Mouse (Mus musculus) intestine, postnatal 0 days (tissue): ENCODE results near the gene Uvrag. TPM values are rescaled to one million over a fixed set of nuclear protein-coding genes. Genes with fewer than 3 reads are reported as not detected.

ENCODE experiments used
- ATAC-seq: fragments of 200-750 bp; cut with Nextera tagmentation; 2 replicates; pipeline ENCODE4 v1.8.0; 2017; ENCODE audit warnings: mild to moderate bottlenecking, moderate TSS enrichment, moderate library complexity
- H3K27ac ChIP-seq: fragments of 300-500 bp; sonication (generic); 2 replicates; pipeline ENCODE4 v1.5.1; 2014; ENCODE audit warnings: mild to moderate bottlenecking, low read depth, low read length, moderate library complexity
- H3K27me3 ChIP-seq: fragments of 300-500 bp; sonication (generic); replicated peaks from 2 replicates; pipeline ENCODE4 v1.6.1; 2014; ENCODE audit warnings: low read length, mixed read lengths; ENCODE audit not compliant: control insufficient read depth, insufficient read depth
- H3K36me3 ChIP-seq: fragments of 300-500 bp; sonication (generic); 2 replicates; pipeline ENCODE4 v1.6.1; 2014; ENCODE audit warnings: mild to moderate bottlenecking, moderate library complexity; ENCODE audit not compliant: control insufficient read depth, insufficient read depth
- H3K4me1 ChIP-seq: fragments of 300-500 bp; sonication (generic); replicated peaks from 2 replicates; pipeline ENCODE4 v1.6.1; 2014; ENCODE audit warnings: antibody characterized with exemption, low read length, mixed read lengths; ENCODE audit not compliant: control insufficient read depth, insufficient read depth
- H3K4me2 ChIP-seq: fragments of 300-500 bp; sonication (generic); replicated peaks from 2 replicates; pipeline ENCODE4 v1.6.1; 2014; ENCODE audit warnings: low read depth, mild to moderate bottlenecking, moderate library complexity
- H3K4me3 ChIP-seq: fragments of 300-500 bp; sonication (generic); 2 replicates; pipeline ENCODE4 v1.5.1; 2014; ENCODE audit warnings: low read depth, low read length
- H3K9ac ChIP-seq: fragments of 300-500 bp; sonication (generic); 2 replicates; pipeline ENCODE4 v1.6.1; 2014; ENCODE audit warnings: mild to moderate bottlenecking, low read depth, low read length
- H3K9me3 ChIP-seq: fragments of 300-500 bp; sonication (generic); 2 replicates; pipeline ENCODE4 v1.6.1; 2016; ENCODE audit warnings: mixed run types; ENCODE audit not compliant: control insufficient read depth
- CTCF ChIP-seq: sonication (generic); IDR thresholded peaks from 2 replicates; pipeline ENCODE4 v1.5.1; 2016; ENCODE audit warnings: low read depth, mild to moderate bottlenecking, control low read depth, antibody characterized with exemption, moderate library complexity
- WGBS: fragments of 180-500 bp; shearing (Covaris S2); extraction: QIAGEN DNeasy Blood & Tissue Kit; methylation state at CpG from one replicate; pipeline ENCODE4 v1.1.7; 2014; 5-methylcytosine and 5-hydroxymethylcytosine counted together
- polyA plus RNA-seq: library from polyadenylated mRNA; unstranded; fragments of >200 nt; fragmentation: Nextera tagmentation; extraction: Ambion mirVana; gene quantifications from 2 replicates; pipeline ENCODE4 v1.2.1, GENCODE M21; 2015

Gene Uvrag
- polyA plus RNA-seq, 1 experiment from 2014 or later, result 12.0 TPM

- Histone ChIP-seq H3K4me1 (no peaks in the 10 kb centered on the region), H3K36me3 (peaks cover 4% of the 10 kb centered on the region; the same call in 1 of the 2 replicates), H3K4me2 (no peak overlapping the region), H3K9ac (no peak overlapping the region), H3K4me3 (no peak overlapping the region), H3K9me3 (no peaks in the 10 kb centered on the region), H3K27ac (no peak overlapping the region), H3K27me3 (no peaks in the 10 kb centered on the region)
- no peak for ATAC-seq
- TF ChIP-seq CTCF, result no peak
Measured at GRCm38 (mm10) chr7:98998722-98999121, 142.2 kb downstream of the Uvrag start.

- Histone ChIP-seq H3K9ac (no peak overlapping the region), H3K36me3 (peaks cover under 1% of the 10 kb centered on the region; the same call in 1 of the 2 replicates), H3K27me3 (no peaks in the 10 kb centered on the region), H3K4me3 (no peak overlapping the region), H3K4me2 (no peak overlapping the region), H3K4me1 (no peaks in the 10 kb centered on the region), H3K9me3 (no peaks in the 10 kb centered on the region), H3K27ac (no peak overlapping the region)
- WGBS, result 66% methylated on average over 7 of the region's 7 CpGs
- TF ChIP-seq CTCF, result no peak
- ATAC-seq, result no peak
Measured at GRCm38 (mm10) chr7:98997760-98998159, 143.2 kb downstream of the Uvrag start.

- WGBS, result 95% methylated on average over 6 of the region's 6 CpGs
- ATAC-seq, result no peak
- Histone ChIP-seq H3K36me3 (peaks cover 1% of the 10 kb centered on the region; the same call in 1 of the 2 replicates), H3K27me3 (no peaks in the 10 kb centered on the region), H3K4me2 (no peak overlapping the region), H3K4me3 (no peak overlapping the region), H3K27ac (no peak overlapping the region), H3K9me3 (no peaks in the 10 kb centered on the region), H3K4me1 (no peaks in the 10 kb centered on the region), H3K9ac (no peak overlapping the region)
- TF ChIP-seq CTCF, result no peak
Measured at GRCm38 (mm10) chr7:98996791-98997190, 144.2 kb downstream of the Uvrag start.

GRCm38 (mm10) chr7:98995126-98995727 lies 145.7 kb downstream of the Uvrag start:
- no peak overlapping the region for H3K4me2 ChIP-seq
- no peak for ATAC-seq
- no peaks in the 10 kb centered on the region for H3K27me3 ChIP-seq
- 82% methylated on average over 5 of the region's 5 CpGs for WGBS
- H3K4me1 ChIP-seq, result no peaks in the 10 kb centered on the region
- no peak overlapping the region for H3K27ac ChIP-seq
- H3K9me3 ChIP-seq, result no peaks in the 10 kb centered on the region
- H3K4me3 ChIP-seq, result no peak overlapping the region
- H3K9ac ChIP-seq, result no peak overlapping the region
- no peak for TF ChIP-seq CTCF
- H3K36me3 ChIP-seq, result peaks cover 10% of the 10 kb centered on the region

GRCm38 (mm10) chr7:98994137-98994536 lies 146.8 kb downstream of the Uvrag start:
- Histone ChIP-seq H3K4me3 (no peak overlapping the region), H3K9me3 (no peaks in the 10 kb centered on the region), H3K9ac (no peak overlapping the region), H3K27me3 (no peaks in the 10 kb centered on the region), H3K36me3 (peaks cover 11% of the 10 kb centered on the region), H3K4me1 (no peaks in the 10 kb centered on the region), H3K27ac (no peak overlapping the region), H3K4me2 (no peak overlapping the region)
- no peak for ATAC-seq
- TF ChIP-seq CTCF, result no peak
- WGBS, result 62% methylated on average over 6 of the region's 6 CpGs

GRCm38 (mm10) chr7:98993395-98993794 lies 147.5 kb downstream of the Uvrag start:
- Histone ChIP-seq H3K4me3 (no peak overlapping the region), H3K4me1 (no peaks in the 10 kb centered on the region), H3K27ac (no peak overlapping the region), H3K27me3 (no peaks in the 10 kb centered on the region), H3K4me2 (no peak overlapping the region), H3K9ac (no peak overlapping the region), H3K9me3 (no peaks in the 10 kb centered on the region), H3K36me3 (peaks cover 11% of the 10 kb centered on the region)
- no peak for TF ChIP-seq CTCF
- 74% methylated on average over 4 of the region's 4 CpGs for WGBS
- ATAC-seq, result no peak
